Mouse (Mus musculus) megakaryocyte, embryonic 14.5 days (primary cell): Measurements from ENCODE around the gene Shc2.

Experiments
- FLI1 ChIP-seq: IDR thresholded peaks from 2 replicates; pipeline ENCODE4 v1.6.1; 2012; ENCODE audit warnings: low read length, inconsistent platforms, mixed read lengths
- GATA1 ChIP-seq: IDR thresholded peaks from 3 replicates; pipeline ENCODE4 v1.6.1; 2012; ENCODE audit warnings: mixed read lengths, low read length, inconsistent platforms, borderline replicate concordance

DNA sequence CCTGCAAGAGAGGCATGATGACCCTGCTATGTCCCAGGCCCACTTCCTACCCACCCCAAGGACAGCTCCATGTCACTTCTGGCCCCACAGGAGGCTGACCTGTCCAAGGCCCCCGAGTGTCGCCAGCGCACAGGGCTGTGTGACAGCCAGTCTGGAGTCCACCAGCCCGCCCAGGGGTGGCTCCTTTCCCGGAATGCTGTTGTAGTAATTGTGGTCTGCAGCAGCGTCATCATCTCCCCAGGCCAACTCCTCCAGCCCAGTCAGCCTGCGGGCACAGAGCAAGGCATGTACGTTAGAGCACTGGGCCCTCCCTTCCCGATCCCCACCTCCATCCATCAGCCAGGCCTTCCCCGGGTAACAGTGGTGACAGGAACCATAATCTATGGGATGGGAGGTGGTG is 11.6 kb downstream of the Shc2 start:
- no peak for TF ChIP-seq FLI1
- no peak for TF ChIP-seq GATA1
